Mouse (Mus musculus) layer of hippocampus, adult 2 months (tissue): ENCODE results near the gene Enox1. TPM values are rescaled to one million over a fixed set of nuclear protein-coding genes. Genes with fewer than 3 reads are reported as not detected.

Experiments
- DNase-seq, 2 experiments: peaks; one replicate each; pipeline ENCODE4 v3.0.0; 2022; ENCODE audit warnings: low spot score in 2 of 2
- H3K27ac ChIP-seq: fragments of 200-600 bp; 2 replicates; pipeline ENCODE4 v1.8.1; 2022
- H3K4me3 ChIP-seq: fragments of 200-600 bp; 2 replicates; pipeline ENCODE4 v1.8.1; 2022; ENCODE audit warnings: mild to moderate bottlenecking
- CTCF ChIP-seq: fragments of 200-600 bp; conservative IDR thresholded peaks from 2 replicates; pipeline ENCODE4 v1.8.1; 2022; ENCODE audit warnings: antibody characterized with exemption, mild to moderate bottlenecking, moderate library complexity
- total RNA-seq, 2 experiments: library from RNA; stranded (reverse); gene quantifications; 2 replicates each; pipeline ENCODE4 v1.2.3; 2021

Gene Enox1
- total RNA-seq, 2 experiments from 2014 or later: 61.3 to 67.7 TPM

DNA sequence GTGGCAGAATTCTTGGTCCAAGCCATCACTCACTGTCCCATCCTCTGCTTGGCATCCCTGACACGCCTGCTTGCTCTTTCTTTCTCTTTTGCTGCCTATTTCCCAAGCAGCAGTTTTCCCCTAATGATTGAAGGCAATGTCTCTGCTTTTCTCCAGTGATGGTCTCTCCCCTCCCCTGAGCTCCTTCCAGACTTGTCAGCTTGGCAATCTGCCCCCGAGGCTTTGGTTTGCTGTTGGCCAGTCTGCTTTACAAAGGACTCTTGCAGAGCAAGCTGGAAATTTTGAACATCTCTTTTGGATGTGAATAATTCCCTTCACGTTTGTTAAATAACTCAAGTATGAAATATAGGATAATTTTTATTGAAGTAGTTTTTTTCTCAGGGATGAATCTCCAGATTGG is 153.0 kb downstream of the Enox1 start:
- no peak for TF ChIP-seq CTCF
- DNase-seq: no peak
- Histone ChIP-seq H3K27ac (peak overlapping the region; percentile 54; the same call in 1 of the 2 replicates), H3K4me3 (no peak overlapping the region)

DNA sequence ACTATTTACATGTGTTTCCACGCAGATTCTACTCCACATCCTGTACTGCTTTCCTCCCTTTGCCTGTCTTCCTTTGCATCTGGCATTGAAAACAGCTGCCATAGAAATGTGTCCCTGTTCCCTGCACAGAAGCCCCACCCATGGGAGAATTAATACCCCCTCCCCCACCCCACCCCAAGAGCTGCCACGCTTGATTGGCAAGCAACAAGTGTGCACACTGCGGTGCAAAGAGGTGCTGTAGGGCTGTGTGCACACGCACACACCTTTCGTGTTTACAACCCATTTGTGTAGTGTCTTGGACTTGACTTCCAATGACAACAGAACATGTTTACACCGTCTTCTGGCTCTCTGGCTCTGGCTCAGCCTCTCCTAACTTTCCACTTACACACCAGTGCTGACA is 154.9 kb downstream of the Enox1 start:
- Histone ChIP-seq H3K4me3 (no peak overlapping the region), H3K27ac (peak overlapping the region; percentile 76)
- no peak for TF ChIP-seq CTCF
- DNase-seq: no peak

DNA sequence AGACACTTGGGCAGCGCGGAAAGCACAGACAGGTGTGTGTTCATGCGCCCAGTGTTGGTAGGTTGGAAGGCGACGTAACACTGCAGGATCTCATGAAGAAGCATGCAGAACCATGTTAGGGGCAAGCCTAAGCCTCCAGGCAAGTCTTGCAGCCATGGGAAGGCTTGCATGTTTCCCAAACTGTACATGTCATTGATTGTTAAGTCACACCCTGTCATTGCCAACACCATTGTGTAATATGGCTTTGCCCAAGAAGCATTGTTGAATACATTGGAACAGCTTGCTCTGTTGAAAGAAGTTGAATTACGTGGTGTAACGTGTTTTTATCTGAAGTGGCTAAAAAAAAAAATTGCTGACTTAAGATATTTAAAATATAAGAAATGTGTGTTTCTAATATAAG is 162.8 kb downstream of the Enox1 start:
- H3K27ac ChIP-seq: peak overlapping the region; percentile 41; the same call in 1 of the 2 replicates
- H3K4me3 ChIP-seq: no peak overlapping the region
- DNase-seq: no peak
- TF ChIP-seq CTCF: no peak

DNA sequence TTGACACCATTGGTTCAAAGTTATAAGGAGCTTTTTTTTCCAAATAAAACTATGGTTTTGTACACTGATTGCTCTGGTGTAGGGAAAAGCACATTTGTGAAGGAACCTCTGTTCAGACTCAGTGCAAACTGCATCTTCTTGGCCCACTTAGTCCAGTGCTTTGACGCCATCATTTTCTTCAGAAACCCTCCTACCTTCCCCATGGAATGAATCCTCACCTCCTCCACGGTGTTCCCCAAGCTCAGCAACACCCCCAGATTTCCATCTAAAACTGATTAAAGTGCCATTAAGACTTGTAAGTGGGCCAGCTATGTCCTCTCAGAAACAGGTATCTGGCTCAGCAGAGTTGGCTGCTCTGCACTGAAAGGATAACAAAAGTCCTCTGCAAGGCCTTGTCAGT is 167.8 kb downstream of the Enox1 start:
- H3K27ac ChIP-seq: no peak overlapping the region

DNA sequence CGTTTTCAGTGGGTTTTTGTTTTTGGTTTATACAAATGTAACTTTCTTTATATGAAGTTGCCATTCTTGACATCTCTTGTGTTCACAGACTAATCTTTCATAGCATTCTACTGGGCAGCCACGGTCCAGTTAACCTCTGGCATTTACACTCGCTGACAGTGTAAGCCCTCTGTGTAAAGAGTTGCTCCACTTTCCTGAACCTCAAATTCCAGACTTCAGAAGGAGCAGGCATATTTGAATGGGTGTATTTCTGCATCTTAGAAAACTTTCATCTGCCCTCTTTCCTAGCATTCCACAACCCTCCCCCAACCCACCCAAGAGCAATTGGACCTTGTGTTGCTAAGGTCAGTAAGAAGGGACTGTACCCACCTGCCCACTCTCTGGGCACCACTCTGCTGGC is 171.1 kb downstream of the Enox1 start:
- no peak for DNase-seq
- no peak overlapping the region for H3K4me3 ChIP-seq
- no peak for TF ChIP-seq CTCF

More for the DNA sequence above, 167.8 kb downstream of the Enox1 start:
- TF ChIP-seq CTCF: no peak
- no peak for DNase-seq
- H3K4me3 ChIP-seq: no peak overlapping the region

DNA sequence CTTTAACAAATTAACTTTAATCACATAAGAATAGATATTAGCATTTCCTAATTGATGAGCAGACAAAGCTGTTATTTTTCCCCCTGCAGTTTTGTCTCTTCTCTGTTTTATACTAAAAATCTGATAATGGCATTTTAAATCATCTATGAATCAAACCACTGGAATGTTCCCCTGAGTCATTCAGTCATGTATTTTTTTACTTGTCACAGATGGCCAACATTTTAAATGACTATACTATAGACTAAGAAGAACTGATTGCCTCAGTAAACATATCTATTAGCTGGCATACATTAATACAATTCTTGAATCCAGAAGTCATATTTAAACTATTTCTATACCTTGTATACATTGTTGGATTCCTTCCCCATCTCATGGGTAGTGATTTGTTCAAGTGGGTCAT is 173.2 kb downstream of the Enox1 start:
- no peak for TF ChIP-seq CTCF
- Histone ChIP-seq H3K27ac (no peak overlapping the region; the same call in 1 of the 2 replicates), H3K4me3 (no peak overlapping the region)
- no peak for DNase-seq

More for the DNA sequence above, 171.1 kb downstream of the Enox1 start:
- H3K27ac ChIP-seq: no peak overlapping the region

DNA sequence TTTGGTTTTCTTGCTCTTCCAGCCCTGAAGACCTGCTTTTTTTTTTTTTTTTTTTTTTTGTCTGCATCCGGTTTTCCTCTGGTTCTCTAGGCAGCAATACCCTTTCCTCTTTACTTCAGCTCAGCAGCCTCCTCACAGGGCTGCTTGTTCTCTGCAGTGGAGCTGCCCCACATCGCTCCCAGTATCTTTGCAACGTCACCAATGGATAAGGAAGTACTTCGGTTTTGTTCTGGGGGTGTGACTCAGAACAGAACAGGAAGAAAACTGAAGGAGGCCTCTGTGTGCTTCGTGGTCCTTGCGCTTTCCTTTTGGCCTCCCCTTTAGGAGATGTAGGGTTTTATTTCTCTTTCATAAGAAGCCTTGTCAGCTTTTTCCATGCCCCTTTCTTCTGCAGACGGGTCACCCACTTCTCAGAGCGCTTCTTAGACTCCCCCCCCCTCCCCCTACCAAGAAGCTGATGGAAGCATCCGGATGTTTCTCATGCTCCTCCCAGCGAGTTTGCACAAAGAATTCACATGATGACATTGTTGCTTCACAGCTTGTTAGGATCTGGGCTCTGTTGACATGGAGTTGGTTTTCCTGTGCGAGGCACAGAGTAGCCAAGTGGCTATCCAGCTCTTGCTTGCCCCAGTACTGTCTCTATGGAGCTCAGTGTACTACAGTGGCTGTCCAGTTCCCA is 187.2 kb downstream of the Enox1 start:
- no peak for TF ChIP-seq CTCF
- DNase-seq: no peak
- no peak overlapping the region for H3K4me3 ChIP-seq
- peak overlapping the region; percentile 19; the same call in 1 of the 2 replicates for H3K27ac ChIP-seq

DNA sequence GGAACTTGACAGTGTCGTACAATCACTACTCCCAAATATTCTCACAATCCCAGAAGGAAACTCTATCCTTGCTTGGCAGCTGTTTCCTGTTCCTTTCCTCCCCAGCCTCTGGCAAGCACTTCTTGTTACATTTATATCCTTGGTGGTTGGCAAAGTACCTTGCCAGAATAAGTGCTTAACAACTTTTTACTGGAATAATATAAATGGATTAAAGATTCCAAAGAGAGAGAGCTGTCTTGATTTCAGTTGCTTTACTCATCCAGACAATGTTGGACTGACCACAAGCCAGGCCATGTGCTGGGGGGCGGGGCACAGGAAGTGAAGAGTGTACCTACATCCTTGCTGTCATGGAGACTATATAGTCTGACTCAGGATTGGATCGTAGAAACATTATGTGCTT is 189.7 kb downstream of the Enox1 start:
- peak overlapping the region; percentile 52 for H3K27ac ChIP-seq
- DNase-seq: peak in 1 of 2 experiments; percentile 42
- no peak for TF ChIP-seq CTCF
- no peak overlapping the region for H3K4me3 ChIP-seq

DNA sequence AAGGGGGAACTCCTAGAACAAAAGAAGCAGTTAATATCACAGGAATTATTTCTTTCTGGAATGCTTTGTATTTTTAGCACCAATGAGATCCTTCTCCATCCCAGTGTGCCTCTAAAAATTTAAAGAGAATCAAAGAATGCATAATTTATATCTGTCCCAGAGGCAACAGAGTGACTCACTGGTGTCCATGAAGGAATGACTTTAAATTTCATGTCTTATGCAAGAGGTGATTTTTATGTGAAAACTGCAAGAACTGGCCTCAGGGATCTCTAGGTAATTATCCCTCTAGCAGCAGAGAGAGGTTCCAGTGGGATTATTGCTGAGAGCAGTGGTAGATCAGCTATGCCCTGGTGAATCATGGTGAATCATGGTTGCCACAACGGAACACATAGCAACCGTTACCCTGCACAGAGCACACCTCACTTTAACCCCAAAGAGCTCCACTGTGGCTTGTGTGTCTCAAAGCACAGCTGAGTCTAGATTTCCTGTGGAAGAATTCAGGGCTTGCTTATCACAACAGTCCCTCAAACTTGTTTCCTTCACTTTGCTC is 195.3 kb downstream of the Enox1 start:
- peak overlapping the region; percentile 82 for H3K27ac ChIP-seq
- DNase-seq: no peak
- TF ChIP-seq CTCF: no peak
- H3K4me3 ChIP-seq: no peak overlapping the region

DNA sequence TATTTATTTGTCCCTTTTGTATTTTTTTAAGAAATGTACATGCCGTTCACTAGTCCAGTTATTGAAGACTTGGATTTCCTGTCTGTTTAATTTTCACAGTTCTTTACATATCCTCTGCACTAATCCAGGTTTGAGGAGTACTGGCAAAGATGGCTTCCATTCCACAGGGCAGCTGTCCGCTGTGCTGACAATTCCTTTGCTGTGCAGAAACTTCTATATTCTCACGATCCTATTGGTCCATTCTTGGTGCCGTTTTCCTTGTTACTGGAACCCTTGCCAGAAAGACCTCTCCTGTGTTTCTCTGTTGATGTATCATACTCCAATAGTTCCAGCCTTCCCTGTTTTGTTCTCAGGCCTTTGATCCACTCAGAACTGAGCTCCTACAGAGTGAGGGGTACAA is 206.1 kb downstream of the Enox1 start:
- Histone ChIP-seq H3K4me3 (no peak overlapping the region), H3K27ac (no peak overlapping the region)
- TF ChIP-seq CTCF: no peak
- no peak for DNase-seq

DNA sequence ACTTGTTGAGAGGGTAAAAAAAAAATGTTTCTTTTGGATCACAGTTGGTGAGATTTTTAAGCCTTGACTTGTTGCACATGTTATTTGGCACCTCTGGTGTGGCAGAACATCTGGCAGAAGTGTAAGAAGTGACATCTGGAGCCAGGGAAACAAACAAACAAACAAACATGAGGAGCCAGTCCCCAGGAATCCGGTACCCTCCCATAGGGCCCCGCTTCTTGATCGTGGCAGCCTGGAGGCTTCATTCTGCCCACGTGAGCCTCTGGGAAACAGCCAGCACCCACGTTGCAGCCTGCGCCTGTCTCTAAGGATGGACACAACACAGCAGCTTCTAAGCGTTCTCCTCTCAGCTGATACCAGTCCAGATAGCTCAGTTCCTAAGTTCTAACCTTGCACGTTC is 211.8 kb downstream of the Enox1 start:
- no peak for TF ChIP-seq CTCF
- Histone ChIP-seq H3K4me3 (no peak overlapping the region), H3K27ac (peak overlapping the region; percentile 32)
- DNase-seq: no peak

DNA sequence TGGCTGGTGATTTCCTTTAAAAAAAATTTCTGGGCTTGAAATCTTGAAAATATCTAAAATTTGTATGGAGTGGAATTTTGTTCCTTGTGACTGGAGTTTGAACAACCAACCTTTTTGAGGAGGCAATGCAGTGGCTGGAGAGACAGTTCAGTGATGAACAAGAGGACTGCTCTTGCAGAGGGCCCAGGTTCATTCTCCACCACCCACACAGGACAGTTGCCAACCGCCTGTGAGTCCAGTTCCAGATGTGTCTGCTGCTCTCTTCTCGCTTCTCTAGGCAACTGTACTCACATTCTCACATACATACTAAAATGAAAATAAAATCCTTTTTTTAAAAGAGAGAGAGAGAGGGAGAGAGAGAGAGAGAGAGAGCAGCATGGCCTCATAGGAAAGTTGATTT is 212.5 kb downstream of the Enox1 start:
- Histone ChIP-seq H3K27ac (peak overlapping the region; percentile 32), H3K4me3 (no peak overlapping the region)
- TF ChIP-seq CTCF: no peak
- DNase-seq: no peak

DNA sequence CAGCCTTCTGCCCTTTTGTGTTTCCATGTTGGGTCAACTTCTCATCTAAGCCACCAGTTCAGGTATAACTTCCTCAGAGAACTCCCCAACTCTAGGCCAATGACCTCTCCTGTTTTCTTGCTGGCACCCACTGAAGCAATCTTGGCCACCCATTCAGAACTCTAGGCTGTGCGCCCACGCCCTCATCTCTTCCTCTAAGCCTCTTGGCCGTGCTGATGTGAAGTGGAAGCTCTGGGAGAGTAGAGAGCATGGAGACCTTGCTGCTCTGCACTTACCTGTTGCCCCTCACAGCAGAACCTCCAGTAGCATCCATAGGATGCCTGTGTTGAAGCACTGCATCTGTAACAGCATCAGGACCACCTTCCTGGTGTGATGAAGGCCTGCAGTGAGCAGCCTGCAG is 214.0 kb downstream of the Enox1 start:
- Histone ChIP-seq H3K27ac (no peak overlapping the region), H3K4me3 (no peak overlapping the region)
- DNase-seq: no peak
- no peak for TF ChIP-seq CTCF

DNA sequence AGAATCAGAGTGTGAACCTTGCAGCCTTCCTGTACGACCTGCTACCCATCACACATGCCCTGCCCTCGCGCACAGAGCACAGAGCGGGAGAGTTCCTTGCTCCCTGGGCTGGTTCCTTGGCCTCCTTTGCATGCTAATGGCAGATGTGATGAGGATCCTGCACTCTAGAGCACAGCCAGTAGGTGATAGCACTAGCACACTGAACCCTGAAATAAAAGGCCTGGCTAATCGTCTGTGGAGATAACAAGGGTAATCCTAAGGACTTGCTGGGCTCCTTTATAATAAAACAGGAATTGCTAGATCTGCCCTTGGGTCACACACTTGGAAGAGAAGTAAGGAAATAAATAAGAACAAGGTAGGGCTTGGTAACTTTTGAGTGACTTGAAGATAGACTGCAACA is 215.4 kb downstream of the Enox1 start:
- Histone ChIP-seq H3K27ac (no peak overlapping the region), H3K4me3 (no peak overlapping the region)
- no peak for DNase-seq
- no peak for TF ChIP-seq CTCF

DNA sequence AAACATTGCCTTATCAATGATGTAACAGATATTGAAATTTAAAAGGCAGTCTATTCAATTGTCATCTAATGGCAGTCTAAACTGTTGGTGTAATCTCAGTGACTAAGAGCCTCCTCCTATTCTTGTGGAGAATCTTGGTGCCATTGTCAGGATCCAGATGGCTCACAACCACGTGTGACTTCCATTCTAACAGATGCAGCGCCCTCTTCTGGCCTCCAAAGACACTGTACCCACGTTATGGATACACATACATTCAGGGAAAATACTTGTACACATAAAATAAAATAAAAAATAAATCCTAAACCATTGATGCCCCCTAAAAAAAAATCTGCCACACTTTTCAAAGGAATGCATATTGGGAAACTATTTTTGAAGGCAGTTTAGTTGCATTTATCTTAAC is 216.6 kb downstream of the Enox1 start:
- H3K27ac ChIP-seq: no peak overlapping the region
- no peak overlapping the region for H3K4me3 ChIP-seq
- no peak for DNase-seq
- peak; percentile 64 for TF ChIP-seq CTCF
